Mouse (Mus musculus) forebrain, embryonic 10.5 days (tissue): ENCODE measurements around the gene AI987944. TPM values are rescaled to one million over a fixed set of nuclear protein-coding genes. Genes with fewer than 3 reads are reported as not detected.

Source experiments
- DNase-seq: peaks from one replicate; pipeline ENCODE4 v3.0.0-alpha.2; 2017; ENCODE audit warnings: low spot score; ENCODE audit errors: extremely low spot score
- H3K27ac ChIP-seq: fragments of 300-500 bp; sonication (generic); 2 replicates; pipeline ENCODE4 v1.5.1; 2016; ENCODE audit warnings: mild to moderate bottlenecking
- H3K27me3 ChIP-seq: fragments of 300-500 bp; sonication (generic); 2 replicates; pipeline ENCODE4 v1.6.1; 2016; ENCODE audit warnings: mild to moderate bottlenecking; ENCODE audit not compliant: poor library complexity, severe bottlenecking
- H3K36me3 ChIP-seq: fragments of 300-500 bp; sonication (generic); replicated peaks from 2 replicates; pipeline ENCODE4 v1.6.1; 2016; ENCODE audit warnings: mild to moderate bottlenecking, moderate library complexity
- H3K4me1 ChIP-seq: fragments of 300-500 bp; sonication (generic); 2 replicates; pipeline ENCODE4 v1.6.1; 2016
- H3K4me3 ChIP-seq: fragments of 300-500 bp; sonication (generic); 2 replicates; pipeline ENCODE4 v1.5.1; 2016; ENCODE audit warnings: mild to moderate bottlenecking, moderate library complexity
- H3K9me3 ChIP-seq: fragments of 300-500 bp; sonication (generic); 2 replicates; pipeline ENCODE4 v1.6.1; 2016; ENCODE audit warnings: mild to moderate bottlenecking, moderate library complexity
- WGBS: fragments of 180-500 bp; shearing (Covaris S2); methylation state at CpG from one replicate; pipeline ENCODE4 v1.1.7; 2016; 5-methylcytosine and 5-hydroxymethylcytosine counted together
- polyA plus RNA-seq: library from polyadenylated mRNA; unstranded; fragments of >200 nt; fragmentation: Nextera tagmentation; extraction: Ambion mirVana; gene quantifications from 2 replicates; pipeline ENCODE4 v1.2.1, GENCODE M21; 2016

AI987944 gene
- 11.5 and 12.9 TPM in 2 replicates for polyA plus RNA-seq

DNA sequence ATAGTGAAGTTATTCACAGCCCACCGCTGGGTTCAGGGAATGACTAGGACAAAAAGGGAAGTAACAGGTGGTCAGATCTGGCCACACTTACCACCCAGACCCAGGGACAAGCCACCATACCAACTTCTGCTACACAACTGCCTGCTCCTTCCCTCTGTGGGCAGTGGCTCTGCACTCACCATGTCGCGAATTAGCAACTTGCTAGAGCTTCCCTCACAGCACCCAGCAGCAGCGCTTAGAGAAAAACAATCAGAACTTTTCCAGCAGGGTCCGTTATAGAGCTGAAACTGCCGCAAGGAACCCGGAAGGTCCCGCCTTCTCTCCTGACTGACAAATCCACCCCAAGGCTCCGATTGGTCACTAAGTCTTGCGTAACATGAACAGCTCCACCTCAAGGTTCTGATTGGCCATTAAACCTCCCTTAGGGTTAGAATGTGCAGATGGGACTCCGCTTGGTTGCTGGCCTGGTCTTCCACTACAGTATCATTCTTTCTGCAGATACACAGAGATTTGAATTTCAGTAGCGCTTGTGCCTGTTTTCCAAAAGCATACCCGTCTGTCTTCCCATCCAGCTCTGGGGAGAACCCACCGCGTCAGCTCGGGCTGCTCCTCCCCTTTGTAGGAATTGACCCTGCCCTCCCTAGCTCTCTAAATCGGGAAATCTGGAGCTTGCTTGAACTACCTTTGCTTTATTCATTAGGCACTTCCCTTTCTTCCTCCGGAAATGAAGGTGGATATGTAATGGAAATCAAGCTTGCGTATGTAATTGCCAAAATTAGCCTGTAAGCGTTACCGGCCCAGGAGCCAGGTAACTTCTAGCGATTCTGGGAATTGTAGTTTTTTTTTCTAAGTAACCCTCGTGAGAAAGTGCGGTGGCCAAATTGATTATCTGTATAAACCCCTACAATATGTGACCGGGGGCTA, at the start of gene AI987944:
Gene AI987944, minus strand, starts transcription at position 332 of the 924 bp plus-strand sequence.
- H3K4me3 ChIP-seq, result peak within 1 kb of the TSS; percentile 64
- no peaks in the 10 kb centered on the region for H3K27me3 ChIP-seq
- 0 out of 2 replicates have a peak, but pooled peaks cover 6% of the 10 kb centered on the region for H3K36me3 ChIP-seq
- no peaks in the 10 kb centered on the region; the same call in 1 of the 2 replicates for H3K9me3 ChIP-seq
- peak; percentile 79 for DNase-seq
- peak within 1 kb of the TSS; percentile 85 for H3K27ac ChIP-seq
- H3K4me1 ChIP-seq, result no peaks in the 10 kb centered on the region
- under 1% methylated on average over 25 of the region's 25 CpGs for WGBS

DNA sequence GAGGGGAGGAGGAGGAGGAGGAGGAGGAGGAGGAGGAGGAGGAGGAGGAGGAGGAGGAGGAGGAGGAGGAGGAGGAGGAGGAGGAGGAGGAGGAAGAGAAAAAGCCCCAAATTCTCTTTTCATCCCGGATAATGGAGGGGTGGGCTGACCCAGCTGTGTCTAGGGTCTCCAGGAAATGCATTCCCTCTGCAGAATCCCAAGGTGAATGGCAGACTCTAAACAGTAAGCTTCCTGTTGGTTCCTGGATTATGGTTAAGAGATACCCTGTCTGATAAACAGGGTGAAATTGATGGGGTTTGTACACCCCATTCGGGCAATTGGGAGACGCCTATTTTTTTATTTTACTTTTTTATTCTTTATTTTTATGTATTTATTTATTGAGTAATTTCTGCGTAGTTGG, 951 bp upstream of the AI987944 start:
- 69% methylated on average over 4 of the region's 4 CpGs for WGBS
- Histone ChIP-seq H3K9me3 (no peaks in the 10 kb centered on the region; the same call in 1 of the 2 replicates), H3K27me3 (no peaks in the 10 kb centered on the region), H3K27ac (peak overlapping the region; percentile 85), H3K4me3 (peak overlapping the region; percentile 64), H3K4me1 (no peaks in the 10 kb centered on the region), H3K36me3 (0 out of 2 replicates have a peak, but pooled peaks cover 5% of the 10 kb centered on the region)
- no peak for DNase-seq

Other genes with a start within 250 kb of the AI987944 start
- not detected in 2 replicates for gene Gm5592, start 239.5 kb downstream of the AI987944 start, polyA plus RNA-seq
- 0.06 and 0.16 TPM in 2 replicates for gene Vmn2r57, start 55.3 kb upstream of the AI987944 start, polyA plus RNA-seq
- 0.30 TPM in 1 of 2 replicates, not detected in the other for gene Gm20449, start 106.0 kb upstream of the AI987944 start, polyA plus RNA-seq
- gene AW146154, start 106.5 kb upstream of the AI987944 start, polyA plus RNA-seq, result 11.0 and 11.1 TPM in 2 replicates
- not detected in 2 replicates for gene Gm6871, start 180.3 kb upstream of the AI987944 start, polyA plus RNA-seq
- 14.4 and 16.5 TPM in 2 replicates for gene 2610021A01Rik, start 205.9 kb upstream of the AI987944 start, polyA plus RNA-seq
- gene Zfp788, start 239.8 kb upstream of the AI987944 start, polyA plus RNA-seq, result 13.5 and 14.4 TPM in 2 replicates